Mouse (Mus musculus) 416B (cell line): ENCODE results near the gene Mybph.
A peak's percentile ranks its signal among the peaks of the same experiment; 100 is the strongest.
"Not testable (repeated sequence)": the region's sequence is repeated elsewhere in the genome, so short reads cannot be mapped to it uniquely, and the experiment has no call there.

Experiments used
- DNase-seq: peaks from one replicate; pipeline ENCODE4 v3.0.0; 2011; ENCODE audit warnings: low read depth

The Mybph gene

DNA sequence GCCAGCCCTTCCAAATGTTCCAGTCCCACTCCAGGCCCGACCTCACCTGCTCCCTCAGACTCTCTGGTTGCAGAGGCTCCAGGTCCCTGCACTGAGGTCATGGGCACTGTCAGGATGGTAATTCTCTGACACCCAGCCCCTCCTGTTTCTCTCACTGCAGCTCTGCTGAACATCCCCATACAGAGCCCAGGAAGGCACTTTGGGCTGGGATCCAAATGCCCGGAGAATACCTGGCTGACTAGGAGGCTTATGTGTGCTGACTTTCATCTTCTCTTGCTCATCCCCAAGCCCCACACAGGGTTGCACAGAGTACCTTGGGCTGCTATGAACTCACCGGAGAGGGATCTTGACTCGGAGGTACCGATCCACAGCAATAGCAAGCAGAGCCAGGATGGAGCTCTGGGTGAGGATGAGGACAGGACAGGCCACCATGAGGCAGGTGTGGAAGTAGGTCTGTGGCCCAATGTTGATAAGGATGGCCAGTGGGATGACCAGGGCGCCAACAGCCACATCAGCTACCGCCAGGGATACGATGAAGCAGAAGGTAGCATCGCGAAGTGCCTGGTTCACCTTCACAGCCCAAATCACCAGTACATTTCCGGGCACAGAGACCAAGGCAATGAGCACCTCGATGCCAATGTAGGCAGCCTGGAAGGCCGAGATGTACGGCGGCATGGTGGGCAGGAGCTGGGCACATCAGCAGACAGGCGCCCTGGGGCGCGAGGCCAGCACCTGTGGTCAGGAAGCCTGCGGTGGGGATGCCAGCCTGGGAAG lies 40.6 kb downstream of the Mybph start:
- DNase-seq: no peak

DNA sequence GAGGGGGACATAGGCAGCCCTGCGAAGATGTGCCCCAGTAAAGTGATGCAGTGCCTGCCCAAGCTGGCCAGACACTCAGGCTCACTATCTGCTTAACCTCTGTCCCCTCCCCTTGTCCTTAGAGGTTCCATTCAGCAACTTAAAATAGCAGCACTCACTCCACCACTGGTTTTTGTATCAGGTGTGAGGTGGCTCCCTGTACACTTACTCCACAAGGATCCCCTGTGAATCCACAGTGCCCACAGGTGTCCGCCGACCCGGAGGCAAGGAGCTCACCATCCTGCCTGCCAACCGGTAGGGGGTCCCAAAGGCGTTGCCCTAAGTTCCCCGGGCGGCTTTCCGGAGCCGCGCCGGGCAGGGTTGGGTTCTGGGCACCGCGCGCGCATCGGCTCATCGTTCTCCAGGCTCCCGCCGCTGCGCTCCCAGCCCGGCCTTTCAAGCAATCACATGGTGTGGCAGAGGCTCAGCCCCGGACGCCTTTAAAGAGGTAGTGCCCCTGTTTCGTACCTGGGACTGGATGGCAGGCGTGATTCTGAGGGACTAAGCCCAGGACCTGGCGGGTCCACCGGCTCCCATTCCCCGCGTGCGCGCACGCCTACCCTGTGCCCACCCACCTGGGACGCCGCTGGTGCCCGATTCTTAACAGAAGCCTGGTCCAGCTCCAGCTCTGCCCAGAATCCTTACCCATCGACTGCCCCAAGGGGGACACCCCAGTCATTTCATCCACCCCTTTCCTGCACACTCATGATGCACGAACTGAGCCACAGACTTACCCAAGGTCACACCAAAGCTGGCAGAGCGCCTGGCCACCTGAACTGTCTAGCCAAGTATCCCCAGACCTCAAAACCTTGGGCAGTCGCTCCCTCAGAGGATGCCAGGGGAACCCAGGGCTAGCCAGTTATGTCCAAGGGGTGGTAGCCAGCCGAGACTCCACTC lies 41.5 kb downstream of the Mybph start:
- no peak for DNase-seq

DNA sequence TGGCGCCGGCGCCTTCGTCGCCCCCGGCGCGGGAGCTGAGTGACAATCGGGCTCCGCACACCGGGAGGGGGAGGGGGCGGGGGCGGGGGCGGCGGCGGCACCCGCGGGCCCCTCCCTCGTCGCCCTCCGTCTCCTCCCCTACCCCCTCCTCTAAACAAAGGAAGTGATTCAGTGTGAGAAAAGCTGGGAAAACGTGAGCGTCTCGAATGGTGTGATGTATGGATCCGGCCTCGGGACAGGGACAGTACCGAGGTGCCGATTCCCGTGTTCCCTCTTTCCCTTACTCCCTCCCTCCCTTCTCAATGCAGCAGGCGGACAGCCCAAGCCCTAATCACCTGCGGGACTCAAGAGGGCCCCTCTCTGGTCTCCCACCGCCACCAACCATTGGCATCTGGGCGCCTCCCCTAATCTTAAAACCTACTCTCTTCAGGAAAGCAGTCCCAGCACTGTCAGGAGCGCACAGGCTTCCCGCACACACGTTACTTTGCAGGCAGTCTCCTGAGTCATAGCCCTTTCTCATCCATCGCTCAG lies 42.2 kb downstream of the Mybph start, which contains the start of gene Adora1:
Gene Adora1, minus strand, starts transcription at position 41 of the 531 bp plus-strand sequence.
- no peak for DNase-seq

DNA sequence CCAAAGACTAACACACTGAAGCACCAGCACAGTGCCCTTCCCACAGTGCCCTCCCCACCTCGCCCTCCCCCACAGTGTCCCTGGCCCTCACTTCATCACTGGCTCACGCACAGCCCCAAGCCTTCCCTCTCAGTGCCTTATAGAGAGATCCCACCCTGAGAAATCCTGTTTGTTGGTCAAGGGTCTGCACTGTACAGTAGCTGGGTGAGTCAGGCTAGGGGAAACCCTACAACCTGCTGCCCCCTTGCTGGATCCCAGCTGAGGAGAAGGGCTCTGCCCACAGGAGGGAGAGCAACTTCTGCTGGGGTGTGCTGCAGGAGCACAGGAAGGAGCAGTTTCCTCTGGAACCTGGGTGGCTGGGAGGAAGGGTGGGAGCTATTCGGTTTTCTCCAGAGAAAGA lies 42.9 kb downstream of the Mybph start:
- no peak for DNase-seq

DNA sequence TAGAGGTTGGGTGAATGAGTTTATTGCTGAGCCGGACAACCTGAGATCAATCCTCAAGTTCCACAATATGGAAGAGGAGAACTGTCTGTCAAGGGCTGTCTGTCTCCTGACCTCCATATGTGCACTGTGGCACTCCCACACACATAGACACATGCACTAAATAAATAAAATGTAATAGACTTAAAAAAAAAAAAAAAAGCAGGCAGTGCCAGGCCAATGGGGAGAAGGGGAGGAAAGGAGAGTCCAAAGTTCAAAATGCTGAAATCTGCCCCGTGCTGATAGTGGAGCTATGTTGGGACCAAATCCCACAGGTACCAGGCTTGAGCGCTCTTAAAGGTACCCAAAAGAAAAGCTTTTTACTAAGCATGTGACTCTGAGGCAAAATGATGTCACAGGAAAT lies 44.2 kb downstream of the Mybph start:
- no peak for DNase-seq

DNA sequence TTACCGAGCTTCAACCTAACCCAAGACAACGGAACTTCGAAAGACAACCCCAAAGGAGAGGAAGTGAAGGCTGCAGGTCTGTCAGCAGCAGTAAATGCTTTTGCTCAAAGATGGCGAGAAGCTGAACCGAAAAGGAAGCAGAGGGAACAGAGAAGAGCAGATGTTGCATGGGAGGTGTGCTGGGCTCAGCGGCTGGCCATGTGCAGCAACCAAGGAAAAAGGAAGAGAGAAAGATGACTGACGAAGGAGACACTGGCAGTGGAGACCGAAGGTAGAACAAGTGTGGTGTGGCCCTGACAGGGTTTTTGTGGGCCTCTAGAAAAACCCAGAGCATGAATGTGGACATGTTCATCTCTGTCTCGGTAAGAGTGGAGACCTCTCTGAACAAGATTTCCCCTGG lies 47.5 kb downstream of the Mybph start:
- no peak for DNase-seq

DNA sequence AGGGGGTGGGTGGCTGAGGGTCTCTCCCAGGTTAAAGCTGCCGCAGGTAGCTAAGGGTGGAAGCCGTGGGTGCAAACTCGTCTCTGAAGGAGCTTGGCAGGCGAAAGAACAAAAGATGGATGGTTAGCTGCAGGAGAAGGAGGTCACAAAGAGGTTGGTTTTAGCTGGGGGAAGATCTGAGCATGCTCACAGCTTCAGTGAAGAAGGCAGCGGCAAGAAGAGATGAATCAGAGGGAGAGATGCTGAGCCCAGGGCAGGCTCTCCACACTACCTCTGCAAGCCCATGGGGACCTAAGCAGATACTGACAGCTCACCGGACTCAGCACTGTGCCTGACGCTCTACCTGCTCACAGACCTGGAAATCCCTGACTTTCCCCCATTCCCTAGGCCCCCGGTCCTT lies 48.0 kb downstream of the Mybph start:
- no peak for DNase-seq

DNA sequence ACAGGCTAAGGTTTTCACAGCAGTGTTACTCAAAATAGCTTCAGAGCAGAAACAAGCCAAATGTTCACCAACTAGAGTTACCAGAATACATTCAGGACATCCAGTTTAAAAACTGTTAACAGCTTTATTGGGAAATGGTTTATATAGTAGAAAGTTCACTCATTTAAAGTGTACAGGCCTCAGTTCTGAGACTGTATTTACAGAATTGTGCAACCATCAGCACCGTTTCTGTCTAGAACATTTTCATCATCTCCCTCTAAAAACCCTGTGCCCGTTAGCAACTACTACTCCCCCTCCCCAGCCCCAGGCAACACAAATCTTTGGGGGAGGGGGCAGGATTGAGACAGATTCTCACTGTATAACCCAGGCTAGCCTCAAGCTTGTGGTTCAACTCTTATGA lies 49.0 kb downstream of the Mybph start:
- no peak for DNase-seq

DNA sequence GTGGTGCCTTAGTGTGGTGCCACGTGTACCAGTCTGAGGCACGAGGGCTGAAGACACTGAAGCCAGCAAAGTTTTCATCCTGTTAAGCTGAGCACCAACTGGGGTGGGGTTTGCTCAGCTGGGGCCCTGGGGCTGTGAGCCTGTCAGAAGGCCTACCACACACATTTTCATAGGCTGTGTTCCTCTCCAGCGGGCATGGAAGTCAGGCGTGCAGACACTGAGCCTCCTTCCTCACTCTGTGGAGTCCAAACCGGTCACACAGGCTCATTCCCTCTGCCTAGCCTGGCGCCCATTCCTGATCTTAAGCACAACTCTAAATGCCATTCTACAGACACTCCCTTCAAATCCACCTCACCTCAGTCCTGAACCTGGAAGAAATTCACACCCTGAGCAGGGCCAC lies 50.3 kb downstream of the Mybph start:
- DNase-seq: no peak

DNA sequence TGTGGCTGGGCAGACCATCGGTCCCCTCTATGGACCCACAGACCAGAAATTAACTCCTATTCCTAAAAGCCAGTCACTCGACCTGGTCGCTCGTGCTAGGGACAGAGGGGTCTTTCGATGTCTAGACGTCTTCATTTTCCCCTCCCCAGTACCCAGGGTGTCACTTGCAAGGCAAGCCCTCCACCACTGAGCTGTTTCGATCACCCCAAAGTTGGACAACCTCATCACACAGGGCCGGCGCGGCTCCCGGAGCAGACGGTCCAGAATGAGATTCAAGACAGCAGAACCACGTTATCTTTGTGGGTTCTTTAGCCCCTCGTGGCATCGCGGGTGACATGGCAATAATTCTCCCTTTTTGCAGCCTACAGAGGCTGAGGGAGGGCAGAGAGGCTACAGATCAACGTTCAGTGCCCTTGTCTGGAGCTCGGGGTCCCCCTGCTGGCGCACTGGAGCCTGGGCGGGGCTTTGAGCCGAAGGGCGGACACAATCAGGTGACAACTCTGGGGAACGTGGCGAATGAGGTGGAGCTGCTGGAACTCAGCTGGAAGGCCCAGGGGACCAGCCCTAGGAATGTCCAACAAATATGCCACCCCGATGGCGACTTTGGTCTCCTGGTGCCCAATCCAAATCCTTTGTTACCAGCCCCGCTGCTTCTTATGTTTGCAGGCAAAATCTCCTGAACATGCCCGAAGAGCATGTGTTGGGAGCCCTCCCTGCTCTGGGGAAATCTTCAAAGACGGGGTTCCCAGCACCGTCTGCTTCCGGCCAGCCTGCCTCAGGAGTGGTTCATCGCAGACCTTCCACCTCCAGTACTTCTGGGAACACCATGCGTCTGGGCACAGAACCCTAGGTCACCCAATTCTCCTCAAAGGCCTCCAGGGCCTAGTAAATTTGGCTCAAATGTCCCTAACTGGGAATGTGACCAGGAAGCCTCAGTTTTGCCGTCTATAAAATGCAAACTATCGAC lies 51.0 kb downstream of the Mybph start:
- DNase-seq: peak; percentile 67

DNA sequence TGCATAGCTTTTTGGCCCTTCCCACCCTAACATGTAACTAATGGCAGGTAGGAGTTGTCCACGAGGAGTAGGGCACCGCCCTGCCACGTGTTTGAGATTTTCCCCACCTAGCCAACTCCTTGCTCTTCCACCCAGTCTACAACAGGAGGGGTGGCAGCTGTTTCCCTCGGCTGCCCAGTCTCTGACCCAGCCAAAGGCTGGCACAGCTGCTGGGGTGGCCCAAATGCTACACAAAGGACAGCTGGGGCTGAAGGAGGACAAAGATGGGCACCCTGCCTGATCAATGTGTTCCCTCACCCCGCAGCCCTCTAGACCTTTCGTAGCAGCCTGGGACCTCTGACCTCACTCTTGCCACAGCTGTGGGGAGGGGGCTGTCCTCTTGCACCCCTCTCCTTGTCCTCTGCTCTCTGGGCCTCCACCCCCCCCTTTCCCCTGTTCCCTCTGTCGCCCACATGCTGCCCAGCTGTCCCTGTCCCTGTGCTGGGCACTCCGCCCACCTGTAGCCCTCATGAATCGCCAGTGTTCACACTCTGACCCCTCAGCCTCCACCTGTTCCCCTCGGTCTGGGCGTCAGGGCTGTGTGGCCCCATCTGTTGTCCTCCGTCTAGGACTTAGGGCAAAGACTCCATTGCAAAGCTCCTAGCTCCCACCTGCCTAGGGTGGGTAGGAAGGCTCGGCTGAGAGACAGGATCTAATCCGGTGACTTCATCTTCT lies 51.9 kb downstream of the Mybph start:
- DNase-seq: no peak

DNA sequence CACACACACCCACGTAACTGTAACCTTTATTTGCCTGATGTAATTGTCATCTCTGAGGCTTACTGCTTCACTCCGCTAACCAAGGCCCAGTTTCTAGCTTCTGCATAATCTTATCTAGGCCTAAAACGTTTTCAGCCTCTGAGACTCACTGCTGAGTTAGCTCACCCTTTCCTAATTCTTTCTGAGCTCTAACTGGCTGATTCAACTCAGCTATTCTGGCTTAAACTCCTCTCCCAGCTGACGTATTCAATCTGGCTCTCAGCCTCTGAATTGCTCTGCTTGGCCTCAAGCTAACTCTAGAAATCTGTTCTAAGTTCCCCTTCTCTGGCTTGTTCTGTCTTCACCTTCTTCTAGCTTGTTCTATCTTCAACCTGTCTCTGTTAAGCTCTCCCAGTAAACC lies 53.3 kb downstream of the Mybph start:
- no peak for DNase-seq

DNA sequence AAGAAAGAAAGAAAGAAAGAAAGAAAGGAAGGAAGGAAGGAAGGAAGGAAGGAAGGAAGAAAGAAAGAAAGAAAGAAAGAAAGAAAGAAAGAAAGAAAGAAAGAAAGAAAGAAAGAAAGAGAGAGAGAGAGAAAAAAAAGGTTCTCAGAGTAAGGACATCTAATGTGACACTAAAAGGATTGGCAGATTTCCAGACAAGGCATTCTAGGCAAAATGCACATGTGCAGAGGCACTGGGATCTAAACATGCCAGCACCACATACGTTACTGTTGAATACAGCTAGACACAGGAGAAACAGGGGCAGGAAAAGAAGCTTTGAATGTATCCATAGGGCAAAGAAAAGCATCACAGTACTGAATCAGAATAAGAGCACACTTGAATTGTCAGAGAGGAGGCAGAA lies 56.4 kb downstream of the Mybph start:
- DNase-seq: not testable (repeated sequence)
